Mouse (Mus musculus) c-Kit-positive CD71-negative TER-119-negative erythroid progenitor cells, embryonic 14.5 days (primary cell): ENCODE data around the gene Tm4sf5.
"Not testable (repeated sequence)": the region's sequence is repeated elsewhere in the genome, so short reads cannot be mapped to it uniquely, and the experiment has no call there.

Source experiments
- DNase-seq: peaks from one replicate; pipeline ENCODE4 v3.0.0-alpha.2; 2013; ENCODE audit warnings: low read depth

The Tm4sf5 gene

GRCm38 (mm10) chr11:70504970-70505369, at the start of gene Tm4sf5:
TSS of gene Tm4sf5 (plus strand) at chr11:70505244.
- DNase-seq: no peak

GRCm38 (mm10) chr11:70458688-70459600, 46.1 kb upstream of the Tm4sf5 start, which contains the start of gene Zmynd15:
TSS of gene Zmynd15 (plus strand) at chr11:70459433.
- no peak for DNase-seq

GRCm38 (mm10) chr11:70459601-70460101, 45.4 kb upstream of the Tm4sf5 start, which contains the start of gene Cxcl16:
TSS of gene Cxcl16 (minus strand) at chr11:70459984.
- DNase-seq: no peak

- DNase-seq: no peak
These were observed 41.1 kb upstream of the Tm4sf5 start for GRCm38 (mm10) chr11:70463970-70464369.

- DNase-seq: no peak
These were observed 39.8 kb upstream of the Tm4sf5 start for GRCm38 (mm10) chr11:70465211-70465610.

GRCm38 (mm10) chr11:70465824-70466223, 39.2 kb upstream of the Tm4sf5 start:
- DNase-seq: no peak

GRCm38 (mm10) chr11:70467902-70468619, 37.0 kb upstream of the Tm4sf5 start:
- DNase-seq: no peak

- no peak for DNase-seq
These were observed 35.3 kb upstream of the Tm4sf5 start for GRCm38 (mm10) chr11:70469764-70470163.

- no peak for DNase-seq
These were observed 32.3 kb upstream of the Tm4sf5 start for GRCm38 (mm10) chr11:70472716-70473115.

GRCm38 (mm10) chr11:70473291-70473690, 31.8 kb upstream of the Tm4sf5 start:
- DNase-seq: not testable (repeated sequence)

GRCm38 (mm10) chr11:70474872-70475534, 30.0 kb upstream of the Tm4sf5 start:
- no peak for DNase-seq

GRCm38 (mm10) chr11:70485498-70485897, 19.5 kb upstream of the Tm4sf5 start:
- DNase-seq: no peak

GRCm38 (mm10) chr11:70487816-70488215, 17.2 kb upstream of the Tm4sf5 start:
- DNase-seq: no peak

GRCm38 (mm10) chr11:70489138-70489537, 15.9 kb upstream of the Tm4sf5 start:
- no peak for DNase-seq

GRCm38 (mm10) chr11:70489684-70490083, 15.4 kb upstream of the Tm4sf5 start:
- DNase-seq: peak; percentile 29

GRCm38 (mm10) chr11:70499566-70500475, 5.2 kb upstream of the Tm4sf5 start:
- DNase-seq: no peak

GRCm38 (mm10) chr11:70500476-70500812, 4.6 kb upstream of the Tm4sf5 start:
- DNase-seq: no peak

GRCm38 (mm10) chr11:70502018-70502417, 3.0 kb upstream of the Tm4sf5 start:
- DNase-seq: no peak

GRCm38 (mm10) chr11:70506385-70506784, 1.3 kb downstream of the Tm4sf5 start:
- DNase-seq: peak; percentile 64

GRCm38 (mm10) chr11:70506962-70507515, 2.0 kb downstream of the Tm4sf5 start:
- no peak for DNase-seq
